Comparison of ENCODE assay signal across 15 mouse cellular contexts in the genomic region with DNA sequence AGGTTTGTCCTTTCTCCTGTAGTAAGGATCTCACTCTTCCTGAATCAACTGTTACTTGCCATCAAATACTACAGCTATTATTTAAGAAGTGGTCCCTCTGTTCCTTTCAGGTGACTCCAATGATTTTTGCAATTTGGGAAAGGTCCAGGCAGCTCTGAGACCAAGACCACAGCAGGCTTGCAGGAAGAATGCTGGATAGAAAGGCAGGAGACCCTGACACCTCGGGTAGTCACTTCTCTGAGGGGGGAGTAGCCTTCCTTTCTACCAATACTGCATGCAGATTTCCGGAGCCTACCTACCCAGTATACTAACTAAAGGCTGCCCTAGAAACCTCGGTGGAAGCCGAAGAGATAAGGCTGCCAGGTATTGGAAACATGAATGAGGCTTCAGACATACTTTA. TPM values are rescaled to one million over a fixed set of nuclear protein-coding genes. Genes with fewer than 3 reads are reported as not detected.
DNase-seq lines count a peak whose midpoint lies in the region; ATAC-seq and TF ChIP-seq lines count a peak whose summit lies in the region.
"Had no signal": no experiment of that assay in that cellular context is flagged by ENCODE, and none has a peak within 500 bp of the region (broad histone marks: within the 10 kb centered on the region; RNA-seq: fewer than 3 reads in every experiment).

No protein-coding gene starts in this region.

- H3K4me3 ChIP-seq in forebrain, embryonic 12.5 days (replicated peaks): no peak overlapping the region
- no peak overlapping the region for H3K4me3 ChIP-seq in forebrain, embryonic 10.5 days
- H3K4me3 ChIP-seq in left cerebral cortex, adult 2 months: no peak overlapping the region
- H3K4me3 ChIP-seq in intestine, embryonic 16.5 days (ENCODE audit: low read length): no peak overlapping the region
- no peak overlapping the region for H3K4me3 ChIP-seq in neural tube, embryonic 15.5 days (replicated peaks)
- H3K4me3 ChIP-seq: megakaryocyte, embryonic 14.5 days had no signal

- peaks cover 16% of the 10 kb centered on the region; the same call in 1 of the 2 replicates for H3K36me3 ChIP-seq in forebrain, embryonic 12.5 days (replicated peaks)
- peaks cover 36% of the 10 kb centered on the region for H3K36me3 ChIP-seq in forebrain, embryonic 10.5 days (replicated peaks)
- no peaks in the 10 kb centered on the region for H3K36me3 ChIP-seq in intestine, embryonic 16.5 days (ENCODE audit: control insufficient read depth, insufficient read depth, low read length)
- peaks cover 15% of the 10 kb centered on the region; the same call in 1 of the 2 replicates for H3K36me3 ChIP-seq in neural tube, embryonic 15.5 days

- intact Hi-C loops in left cerebral cortex, adult 2 months (cut with DNase I): no loop called here

- H3K27me3 ChIP-seq in forebrain, embryonic 12.5 days: no peaks in the 10 kb centered on the region
- no peaks in the 10 kb centered on the region for H3K27me3 ChIP-seq in forebrain, embryonic 10.5 days (ENCODE audit: poor library complexity, severe bottlenecking)
- H3K27me3 ChIP-seq in intestine, embryonic 16.5 days (replicated peaks; ENCODE audit: control insufficient read depth, insufficient read depth, low read length): no peaks in the 10 kb centered on the region
- no peaks in the 10 kb centered on the region for H3K27me3 ChIP-seq in neural tube, embryonic 15.5 days (replicated peaks)

- ATAC-seq in forebrain, embryonic 12.5 days (ENCODE audit: low FRiP score): no peak
- ATAC-seq in intestine, embryonic 16.5 days: no peak
- ATAC-seq in neural tube, embryonic 15.5 days (ENCODE audit: low FRiP score): no peak
- no peak for ATAC-seq in CD4-positive, CD25-positive, alpha-beta regulatory T cell, adult 4 months

- H3K9me3 ChIP-seq in forebrain, embryonic 12.5 days: no peaks in the 10 kb centered on the region
- no peaks in the 10 kb centered on the region for H3K9me3 ChIP-seq in forebrain, embryonic 10.5 days
- no peaks in the 10 kb centered on the region for H3K9me3 ChIP-seq in intestine, embryonic 16.5 days (ENCODE audit: control insufficient read depth, low read length)
- no peaks in the 10 kb centered on the region for H3K9me3 ChIP-seq in neural tube, embryonic 15.5 days (replicated peaks)
- H3K9me3 ChIP-seq: megakaryocyte, embryonic 14.5 days had no signal

- peaks cover 29% of the 10 kb centered on the region for H3K4me1 ChIP-seq in forebrain, embryonic 12.5 days
- H3K4me1 ChIP-seq in forebrain, embryonic 10.5 days: peaks cover 13% of the 10 kb centered on the region; the same call in 1 of the 2 replicates
- H3K4me1 ChIP-seq in intestine, embryonic 16.5 days (ENCODE audit: control insufficient read depth, insufficient read depth, low read length): peaks cover 7% of the 10 kb centered on the region
- H3K4me1 ChIP-seq in neural tube, embryonic 15.5 days: peaks cover 40% of the 10 kb centered on the region

- no peak for TF ChIP-seq CTCF in left cerebral cortex, adult 2 months (IDR thresholded peaks at IDR 0.05)

- H3K27ac ChIP-seq in forebrain, embryonic 12.5 days: peak overlapping the region; percentile 61; the same call in 1 of the 2 replicates
- no peak overlapping the region for H3K27ac ChIP-seq in forebrain, embryonic 10.5 days
- H3K27ac ChIP-seq in left cerebral cortex, adult 2 months: peak overlapping the region; percentile 85
- peak overlapping the region; percentile 42; the same call in 1 of the 2 replicates for H3K27ac ChIP-seq in intestine, embryonic 16.5 days (ENCODE audit: low read length)
- H3K27ac ChIP-seq in neural tube, embryonic 15.5 days (replicated peaks): peak overlapping the region; percentile 81
- H3K27ac ChIP-seq: kidney, postnatal 0 days had no signal

- DNase-seq in forebrain, embryonic 10.5 days (ENCODE audit: extremely low spot score, low spot score): no peak
- DNase-seq in left cerebral cortex, adult 2 months (ENCODE audit: extremely low spot score in 1 of 2, low spot score in 2 of 2): no peak
- DNase-seq in left cerebral cortex, adult 18-20 months (ENCODE audit: low spot score in 2 of 2): no peak
- DNase-seq in liver: no peak
- DNase-seq: B cell, adult 2 months; spleen, adult 18-20 months had no signal

- WGBS in forebrain, embryonic 12.5 days: 81% methylated on average over 4 of the region's 4 CpGs
- 82% methylated on average over 4 of the region's 4 CpGs for WGBS in forebrain, embryonic 10.5 days
- 39% methylated on average over 4 of the region's 4 CpGs for WGBS in intestine, embryonic 16.5 days
- WGBS in neural tube, embryonic 15.5 days: 59% methylated on average over 4 of the region's 4 CpGs

- no peak overlapping the region for H3K9ac ChIP-seq in forebrain, embryonic 12.5 days
- no peak overlapping the region for H3K9ac ChIP-seq in intestine, embryonic 16.5 days (ENCODE audit: low read depth, low read length)
- H3K9ac ChIP-seq in neural tube, embryonic 15.5 days (replicated peaks): no peak overlapping the region

- H3K4me2 ChIP-seq in forebrain, embryonic 12.5 days: no peak overlapping the region
- no peak overlapping the region for H3K4me2 ChIP-seq in intestine, embryonic 16.5 days (ENCODE audit: low read depth, low read length)
- H3K4me2 ChIP-seq in neural tube, embryonic 15.5 days: 0 out of 2 replicates have a peak overlapping the region, but pooled peaks have one; percentile 22

RNA-seq across cellular contexts. Expression of a gene that starts 8.6 kb away (rescaled TPM):
- polyA plus RNA-seq in forebrain, embryonic 12.5 days (2016; fragmentation: Nextera tagmentation; extraction: Ambion mirVana): 0.86 and 1.1 TPM in 2 replicates
- 0.56 and 0.93 TPM in 2 replicates for polyA plus RNA-seq in forebrain, embryonic 10.5 days (2016; fragmentation: Nextera tagmentation; extraction: Ambion mirVana)
- 10 to 100 TPM; 54.0 to 58.1 TPM for total RNA-seq in left cerebral cortex, adult 2 months (2021)
- 10 to 100 TPM; 55.0 to 63.3 TPM for total RNA-seq in left cerebral cortex, adult 18-20 months (2021)
- 1.5 and 2.2 TPM in 2 replicates for polyA plus RNA-seq in intestine, embryonic 16.5 days (2015; fragmentation: Nextera tagmentation; extraction: Ambion mirVana)
- 27.0 and 34.9 TPM in 2 replicates for polyA plus RNA-seq in neural tube, embryonic 15.5 days (2015; fragmentation: Nextera tagmentation; extraction: Ambion mirVana)
- polyA plus RNA-seq in CD4-positive, CD25-positive, alpha-beta regulatory T cell, adult 4 months (2017; shearing (Covaris generic)): under 1 TPM; 0.27 to 0.28 TPM

RNA-seq across cellular contexts. Expression of a gene that starts 23.6 kb away (rescaled TPM):
- 6.0 and 6.4 TPM in 2 replicates for polyA plus RNA-seq in forebrain, embryonic 12.5 days (2016; fragmentation: Nextera tagmentation; extraction: Ambion mirVana)
- 0.18 and 0.43 TPM in 2 replicates for polyA plus RNA-seq in forebrain, embryonic 10.5 days (2016; fragmentation: Nextera tagmentation; extraction: Ambion mirVana)
- total RNA-seq in left cerebral cortex, adult 2 months (2021): 100 to 1,000 TPM; 650 to 692 TPM
- total RNA-seq in left cerebral cortex, adult 18-20 months (2021): 100 to 1,000 TPM; 684 to 738 TPM
- 4.0 and 4.5 TPM in 2 replicates for polyA plus RNA-seq in intestine, embryonic 16.5 days (2015; fragmentation: Nextera tagmentation; extraction: Ambion mirVana)
- 129 and 143 TPM in 2 replicates for polyA plus RNA-seq in neural tube, embryonic 15.5 days (2015; fragmentation: Nextera tagmentation; extraction: Ambion mirVana)
- polyA plus RNA-seq in CD4-positive, CD25-positive, alpha-beta regulatory T cell, adult 4 months (2017; shearing (Covaris generic)): not detected
- total RNA-seq: gastrocnemius, adult 18-20 months; heart, postnatal 25 days had no signal

RNA-seq across cellular contexts. Expression of a gene that starts 40.1 kb away (rescaled TPM):
- 0.54 and 1.9 TPM in 2 replicates for polyA plus RNA-seq in forebrain, embryonic 12.5 days (2016; fragmentation: Nextera tagmentation; extraction: Ambion mirVana)
- polyA plus RNA-seq in forebrain, embryonic 10.5 days (2016; fragmentation: Nextera tagmentation; extraction: Ambion mirVana): 3.3 and 4.6 TPM in 2 replicates
- total RNA-seq in left cerebral cortex, adult 2 months (2021): not detected
- total RNA-seq in left cerebral cortex, adult 18-20 months (2021): not detected
- polyA plus RNA-seq in intestine, embryonic 16.5 days (2015; fragmentation: Nextera tagmentation; extraction: Ambion mirVana): 159 and 167 TPM in 2 replicates
- polyA plus RNA-seq in neural tube, embryonic 15.5 days (2015; fragmentation: Nextera tagmentation; extraction: Ambion mirVana): 3.3 TPM in 1 of 2 replicates, not detected in the other
- polyA plus RNA-seq in CD4-positive, CD25-positive, alpha-beta regulatory T cell, adult 4 months (2017; shearing (Covaris generic)): not detected
- total RNA-seq: gastrocnemius, adult 18-20 months; heart, postnatal 25 days; left cerebral cortex, postnatal 10 days had no signal

RNA-seq across cellular contexts. Expression of a gene that starts 44.1 kb away (rescaled TPM):
- polyA plus RNA-seq in forebrain, embryonic 12.5 days (2016; fragmentation: Nextera tagmentation; extraction: Ambion mirVana): 26.2 and 31.6 TPM in 2 replicates
- polyA plus RNA-seq in forebrain, embryonic 10.5 days (2016; fragmentation: Nextera tagmentation; extraction: Ambion mirVana): 29.4 and 29.7 TPM in 2 replicates
- 10 to 100 TPM; 33.9 to 34.5 TPM for total RNA-seq in left cerebral cortex, adult 2 months (2021)
- 10 to 100 TPM; 37.1 to 38.3 TPM for total RNA-seq in left cerebral cortex, adult 18-20 months (2021)
- 10.3 and 10.9 TPM in 2 replicates for polyA plus RNA-seq in intestine, embryonic 16.5 days (2015; fragmentation: Nextera tagmentation; extraction: Ambion mirVana)
- 16.7 TPM in 2 replicates for polyA plus RNA-seq in neural tube, embryonic 15.5 days (2015; fragmentation: Nextera tagmentation; extraction: Ambion mirVana)
- 10 to 100 TPM; 20.0 to 26.1 TPM for polyA plus RNA-seq in CD4-positive, CD25-positive, alpha-beta regulatory T cell, adult 4 months (2017; shearing (Covaris generic))

RNA-seq across cellular contexts. Expression of a gene that starts 44.1 kb away (rescaled TPM):
- 103 TPM in 2 replicates for polyA plus RNA-seq in forebrain, embryonic 12.5 days (2016; fragmentation: Nextera tagmentation; extraction: Ambion mirVana)
- 109 and 120 TPM in 2 replicates for polyA plus RNA-seq in forebrain, embryonic 10.5 days (2016; fragmentation: Nextera tagmentation; extraction: Ambion mirVana)
- total RNA-seq in left cerebral cortex, adult 2 months (2021): 10 to 100 TPM; 87.4 to 93.1 TPM
- 100 to 1,000 TPM in 1 of 2 experiments, 10 to 100 TPM in 1; 83.9 to 102 TPM for total RNA-seq in left cerebral cortex, adult 18-20 months (2021)
- 104 and 107 TPM in 2 replicates for polyA plus RNA-seq in intestine, embryonic 16.5 days (2015; fragmentation: Nextera tagmentation; extraction: Ambion mirVana)
- polyA plus RNA-seq in neural tube, embryonic 15.5 days (2015; fragmentation: Nextera tagmentation; extraction: Ambion mirVana): 109 and 111 TPM in 2 replicates
- polyA plus RNA-seq in CD4-positive, CD25-positive, alpha-beta regulatory T cell, adult 4 months (2017; shearing (Covaris generic)): 10 to 100 TPM; 27.4 to 42.1 TPM

Comparison
In these comparisons a context has a peak if more than half of its experiments do, and no peak if none do; other contexts are left out.
1. RNA of a gene that starts 23.6 kb away (polyA plus RNA-seq): 129 to 143 TPM in neural tube, embryonic 15.5 days; 6.0 to 6.4 TPM in forebrain, embryonic 12.5 days, 4.0 to 4.5 TPM in intestine, embryonic 16.5 days, 0.18 to 0.43 TPM in forebrain, embryonic 10.5 days and not detected in CD4-positive, CD25-positive, alpha-beta regulatory T cell, adult 4 months; every median in the first group is over 10 times any median in the second.
2. RNA of a gene that starts 40.1 kb away (polyA plus RNA-seq): 159 to 167 TPM in intestine, embryonic 16.5 days; 3.3 to 4.6 TPM in forebrain, embryonic 10.5 days, 0.54 to 1.9 TPM in forebrain, embryonic 12.5 days, 3.3 TPM in neural tube, embryonic 15.5 days and not detected in CD4-positive, CD25-positive, alpha-beta regulatory T cell, adult 4 months; every median in the first group is over 10 times any median in the second.